Mouse (Mus musculus): ENCODE data around the gene Nck2. TPM values are rescaled to one million over a fixed set of nuclear protein-coding genes. Genes with fewer than 3 reads are reported as not detected.

Gene Nck2
- total and polyA plus RNA-seq, 2 experiments from 2014 or later, result 17.7 to 49.7 TPM

GRCm38 (mm10) chr1:43436554-43436953 is 7.8 kb upstream of the Nck2 start:
- peaks cover 12% of the 10 kb centered on the region for H3K4me1 ChIP-seq (ENCODE audit: control insufficient read depth, insufficient read depth)
- no peak overlapping the region for H3K27ac ChIP-seq (ENCODE audit: low read depth)
- H3K9ac ChIP-seq (replicated peaks; ENCODE audit: low read depth, low read length), result no peak overlapping the region
- no peak overlapping the region for H3K4me2 ChIP-seq (ENCODE audit: low read depth, low read length)
- TF ChIP-seq EP300 (IDR thresholded peaks at IDR 0.05; ENCODE audit: low read depth) (no peak), CTCF (IDR thresholded peaks at IDR 0.05; ENCODE audit: low read depth) (no peak)
- no peak overlapping the region for H3K4me3 ChIP-seq (ENCODE audit: low read depth, low read length)
- H3K27me3 ChIP-seq (ENCODE audit: control insufficient read depth, insufficient read depth, low read length), result no peaks in the 10 kb centered on the region
- no peak for DNase-seq (ENCODE audit: low spot score)
- H3K36me3 ChIP-seq (replicated peaks; ENCODE audit: control insufficient read depth, insufficient read depth, low read length), result no peaks in the 10 kb centered on the region
- no peak for ATAC-seq (ENCODE audit: insufficient read depth, low read depth)
- H3K9me3 ChIP-seq (replicated peaks; ENCODE audit: control insufficient read depth, low read length), result no peaks in the 10 kb centered on the region

GRCm38 (mm10) chr1:43439261-43439660 is 5.1 kb upstream of the Nck2 start:
- Histone ChIP-seq H3K4me2 (ENCODE audit: low read depth, low read length) (no peak overlapping the region), H3K4me3 (ENCODE audit: low read depth, low read length) (no peak overlapping the region), H3K36me3 (replicated peaks; ENCODE audit: control insufficient read depth, insufficient read depth, low read length) (no peaks in the 10 kb centered on the region), H3K9me3 (replicated peaks; ENCODE audit: control insufficient read depth, low read length) (no peaks in the 10 kb centered on the region), H3K4me1 (ENCODE audit: control insufficient read depth, insufficient read depth) (peaks cover 7% of the 10 kb centered on the region), H3K27ac (ENCODE audit: low read depth) (no peak overlapping the region), H3K27me3 (ENCODE audit: control insufficient read depth, insufficient read depth, low read length) (no peaks in the 10 kb centered on the region), H3K9ac (replicated peaks; ENCODE audit: low read depth, low read length) (no peak overlapping the region)
- DNase-seq (ENCODE audit: low spot score) (no peak), ATAC-seq (ENCODE audit: insufficient read depth, low read depth) (no peak)
- 88% methylated on average over 1 of the region's 1 CpGs for WGBS
- TF ChIP-seq CTCF (IDR thresholded peaks at IDR 0.05; ENCODE audit: low read depth), result no peak
- no peak for TF ChIP-seq EP300 (IDR thresholded peaks at IDR 0.05; ENCODE audit: low read depth)

GRCm38 (mm10) chr1:43442568-43442967 is 1.8 kb upstream of the Nck2 start:
- no peak for ATAC-seq (ENCODE audit: insufficient read depth, low read depth)
- 89% methylated on average over 2 of the region's 2 CpGs for WGBS
- H3K4me2 ChIP-seq (ENCODE audit: low read depth, low read length), result no peak overlapping the region
- TF ChIP-seq CTCF (IDR thresholded peaks at IDR 0.05; ENCODE audit: low read depth) (no peak), EP300 (IDR thresholded peaks at IDR 0.05; ENCODE audit: low read depth) (no peak)
- no peak overlapping the region for H3K9ac ChIP-seq (replicated peaks; ENCODE audit: low read depth, low read length)
- no peak for DNase-seq (ENCODE audit: low spot score)
- no peak overlapping the region for H3K4me3 ChIP-seq (ENCODE audit: low read depth, low read length)
- no peak overlapping the region for H3K27ac ChIP-seq (ENCODE audit: low read depth)
- H3K27me3 ChIP-seq (ENCODE audit: control insufficient read depth, insufficient read depth, low read length), result no peaks in the 10 kb centered on the region
- no peaks in the 10 kb centered on the region for H3K36me3 ChIP-seq (replicated peaks; ENCODE audit: control insufficient read depth, insufficient read depth, low read length)
- H3K9me3 ChIP-seq (replicated peaks; ENCODE audit: control insufficient read depth, low read length), result no peaks in the 10 kb centered on the region
- H3K4me1 ChIP-seq (ENCODE audit: control insufficient read depth, insufficient read depth), result peaks cover 16% of the 10 kb centered on the region; the same call in 1 of the 2 replicates

GRCm38 (mm10) chr1:43445170-43446088 is 1.1 kb downstream of the Nck2 start:
- WGBS, result under 1% methylated on average over 46 of the region's 86 CpGs

GRCm38 (mm10) chr1:43446089-43446533 is 1.7 kb downstream of the Nck2 start:
- Histone ChIP-seq H3K36me3 (replicated peaks; ENCODE audit: control insufficient read depth, insufficient read depth, low read length) (no peaks in the 10 kb centered on the region), H3K27ac (ENCODE audit: low read depth) (peak overlapping the region; percentile 95), H3K9me3 (replicated peaks; ENCODE audit: control insufficient read depth, low read length) (no peaks in the 10 kb centered on the region), H3K4me2 (ENCODE audit: low read depth, low read length) (peak overlapping the region; percentile 96), H3K27me3 (ENCODE audit: control insufficient read depth, insufficient read depth, low read length) (no peaks in the 10 kb centered on the region), H3K4me3 (ENCODE audit: low read depth, low read length) (peak overlapping the region; percentile 99), H3K9ac (replicated peaks; ENCODE audit: low read depth, low read length) (peak overlapping the region; percentile 95), H3K4me1 (ENCODE audit: control insufficient read depth, insufficient read depth) (peaks cover 37% of the 10 kb centered on the region)
- no peak for TF ChIP-seq EP300 (IDR thresholded peaks at IDR 0.05; ENCODE audit: low read depth)
- TF ChIP-seq CTCF (IDR thresholded peaks at IDR 0.05; ENCODE audit: low read depth), result peak; percentile 20; the same call in 1 of the 2 replicates
- DNase-seq (ENCODE audit: low spot score) (peak; percentile 35), ATAC-seq (ENCODE audit: insufficient read depth, low read depth) (peak; percentile 71)
- under 1% methylated on average over 44 of the region's 44 CpGs for WGBS

More at GRCm38 (mm10) chr1:43445170-43446088, 1.1 kb downstream of the Nck2 start:
- Histone ChIP-seq H3K27ac (ENCODE audit: low read depth) (peak overlapping the region; percentile 95), H3K36me3 (replicated peaks; ENCODE audit: control insufficient read depth, insufficient read depth, low read length) (no peaks in the 10 kb centered on the region), H3K4me2 (ENCODE audit: low read depth, low read length) (peak overlapping the region; percentile 96), H3K9ac (replicated peaks; ENCODE audit: low read depth, low read length) (peak overlapping the region; percentile 95), H3K27me3 (ENCODE audit: control insufficient read depth, insufficient read depth, low read length) (no peaks in the 10 kb centered on the region), H3K4me1 (ENCODE audit: control insufficient read depth, insufficient read depth) (peaks cover 35% of the 10 kb centered on the region), H3K9me3 (replicated peaks; ENCODE audit: control insufficient read depth, low read length) (no peaks in the 10 kb centered on the region), H3K4me3 (ENCODE audit: low read depth, low read length) (peak overlapping the region; percentile 99)
- ATAC-seq (ENCODE audit: insufficient read depth, low read depth) (peak; percentile 95), DNase-seq (ENCODE audit: low spot score) (peak; percentile 84)
- TF ChIP-seq EP300 (IDR thresholded peaks at IDR 0.05; ENCODE audit: low read depth) (no peak), CTCF (IDR thresholded peaks at IDR 0.05; ENCODE audit: low read depth) (no peak)
